Mouse (Mus musculus): ENCODE measurements at regions not wholly inside any gene's neighbourhood (a gene's known extent, or its start where the extent isn't known, plus 50 kb on each side); places are given as distances from the start of the nearest gene placed in this dataset.

GRCm38 (mm10) chr17:51246038-51246437 lies 66.9 kb upstream of the Tbc1d5 start:
- no peak for DNase-seq

- DNase-seq: no peak
These were observed 61.3 kb upstream of the Tbc1d5 start for GRCm38 (mm10) chr17:51240360-51240993.

- no peak for DNase-seq
These were observed 60.3 kb upstream of the Tbc1d5 start for GRCm38 (mm10) chr17:51239465-51239864.

All from cerebellum, adult 9-10 months (tissue).